Mouse (Mus musculus) MEL (cell line): ENCODE measurements at regions not wholly inside any gene's neighbourhood (a gene's known extent, or its start where the extent isn't known, plus 50 kb on each side); places are given as distances from the start of the nearest gene placed in this dataset.

ENCODE experiments used
- DNase-seq: peaks from one replicate; pipeline ENCODE4 v3.0.0; 2011; ENCODE audit warnings: low read depth, low spot score
- H3K27ac ChIP-seq: 2 replicates; pipeline ENCODE4 v1.5.1; 2012; ENCODE audit warnings: low read depth, mild to moderate bottlenecking, control low read depth, low read length, moderate library complexity; ENCODE audit not compliant: control insufficient read depth
- H3K27me3 ChIP-seq, 2 experiments: fragments of 150-350 bp in 1 of 2; sonication (generic) in 1 of 2; 2 replicates each; pipeline ENCODE4 v1.6.1; 2012; ENCODE audit warnings: low read length in 2 of 2, mild to moderate bottlenecking in 2 of 2, improper control_type of control experiment in 1 of 2, moderate library complexity in 1 of 2; ENCODE audit not compliant: insufficient read depth in 2 of 2, control insufficient read depth in 1 of 2
- H3K36me3 ChIP-seq, 2 experiments: 2 replicates each; pipeline ENCODE4 v1.6.1; 2012 to 2014; ENCODE audit warnings: low read length in 2 of 2, improper control_type of control experiment in 1 of 2, inconsistent platforms in 1 of 2, mild to moderate bottlenecking in 1 of 2; ENCODE audit not compliant: insufficient read depth in 2 of 2, control insufficient read depth in 1 of 2
- H3K4me1 ChIP-seq, 2 experiments: fragments of 150-350 bp in 1 of 2; sonication (generic) in 1 of 2; 2 replicates each; pipeline ENCODE4 v1.6.1; 2012; ENCODE audit warnings: low read length in 2 of 2, improper control_type of control experiment in 1 of 2, mild to moderate bottlenecking in 1 of 2; ENCODE audit not compliant: insufficient read depth in 2 of 2, control insufficient read depth in 1 of 2
- H3K4me3 ChIP-seq, 2 experiments: fragments of 150-350 bp in 1 of 2; sonication (generic) in 1 of 2; 2 replicates each; pipeline ENCODE4 v1.5.1; 2012; ENCODE audit warnings: low read depth in 2 of 2, low read length in 2 of 2, mild to moderate bottlenecking in 2 of 2, moderate library complexity in 2 of 2, control low read depth in 1 of 2, improper control_type of control experiment in 1 of 2; ENCODE audit not compliant: control insufficient read depth in 1 of 2, insufficient read depth in 1 of 2
- H3K79me2 ChIP-seq: 2 replicates; pipeline ENCODE4 v1.6.1; 2012; ENCODE audit warnings: mild to moderate bottlenecking, low read length, moderate library complexity; ENCODE audit not compliant: control insufficient read depth, poor library complexity, insufficient read depth
- H3K9ac ChIP-seq: 2 replicates; pipeline ENCODE4 v1.6.1; 2012; ENCODE audit warnings: low read depth, mild to moderate bottlenecking, control low read depth, low read length, moderate library complexity; ENCODE audit not compliant: control insufficient read depth, poor library complexity, severe bottlenecking
- H3K9me3 ChIP-seq: fragments of 150-350 bp; sonication (generic); replicated peaks from 2 replicates; pipeline ENCODE4 v1.6.1; 2012; ENCODE audit warnings: mild to moderate bottlenecking, low read length, improper control_type of control experiment, moderate library complexity; ENCODE audit not compliant: insufficient read depth
- CHD2 ChIP-seq: IDR thresholded peaks from 2 replicates; pipeline ENCODE4 v1.6.1; 2011; ENCODE audit warnings: low read length, improper control_type of control experiment
- CTCF ChIP-seq, 3 experiments: IDR thresholded peaks in 2 of 3; conservative IDR thresholded peaks in 1 of 3; 2 replicates each; pipeline ENCODE4 v1.5.1; 2011 to 2012; ENCODE audit warnings: low read length in 3 of 3, low read depth in 2 of 3, mild to moderate bottlenecking in 2 of 3, improper control_type of control experiment in 1 of 3, inconsistent platforms in 1 of 3, mixed read lengths in 1 of 3, moderate library complexity in 1 of 3; ENCODE audit not compliant: control insufficient read depth in 1 of 3, insufficient read depth in 1 of 3, poor library complexity in 1 of 3, severe bottlenecking in 1 of 3
- E2F4 ChIP-seq: IDR thresholded peaks from 2 replicates; pipeline ENCODE4 v1.6.1; 2011; ENCODE audit warnings: low read depth, low read length, improper control_type of control experiment, borderline replicate concordance
- EP300 ChIP-seq, 2 experiments: IDR thresholded peaks; 2 replicates each; pipeline ENCODE4 v1.6.1; 2011; ENCODE audit warnings: improper control_type of control experiment in 2 of 2, low read length in 2 of 2, low read depth in 1 of 2, mild to moderate bottlenecking in 1 of 2
- ETS1 ChIP-seq: IDR thresholded peaks from 2 replicates; pipeline ENCODE4 v1.6.1; 2012; ENCODE audit warnings: low read depth, mild to moderate bottlenecking, inconsistent platforms, low read length, improper control_type of control experiment, moderate library complexity
- GABPA ChIP-seq: IDR thresholded peaks from 2 replicates; pipeline ENCODE4 v1.6.1; 2012; ENCODE audit warnings: low read depth, mild to moderate bottlenecking, inconsistent platforms, low read length, improper control_type of control experiment, moderate library complexity
- HCFC1 ChIP-seq: IDR thresholded peaks from 2 replicates; pipeline ENCODE4 v1.6.1; 2012; ENCODE audit warnings: low read depth, mild to moderate bottlenecking, inconsistent platforms, low read length, improper control_type of control experiment, moderate library complexity
- KAT2A ChIP-seq: conservative IDR thresholded peaks from 2 replicates; pipeline ENCODE4 v1.6.1; 2012; ENCODE audit warnings: low read depth, low read length, improper control_type of control experiment, inconsistent platforms
- MAFK ChIP-seq: IDR thresholded peaks from 2 replicates; pipeline ENCODE4 v1.6.1; 2011; ENCODE audit warnings: low read depth, mild to moderate bottlenecking, low read length, improper control_type of control experiment, borderline replicate concordance
- MAX ChIP-seq: IDR thresholded peaks from 2 replicates; pipeline ENCODE4 v1.6.1; 2011; ENCODE audit warnings: low read length, improper control_type of control experiment
- MAZ ChIP-seq: IDR thresholded peaks from 2 replicates; pipeline ENCODE4 v1.6.1; 2012; ENCODE audit warnings: low read depth, mild to moderate bottlenecking, inconsistent platforms, low read length, improper control_type of control experiment
- MYB ChIP-seq: IDR thresholded peaks from 2 replicates; pipeline ENCODE4 v1.6.1; 2011; ENCODE audit warnings: mild to moderate bottlenecking, low read depth, low read length, improper control_type of control experiment
- MYC ChIP-seq: IDR thresholded peaks from 2 replicates; pipeline ENCODE4 v1.6.1; 2011; ENCODE audit warnings: low read depth, mild to moderate bottlenecking, low read length, improper control_type of control experiment, moderate library complexity
- NELFE ChIP-seq: IDR thresholded peaks from 2 replicates; pipeline ENCODE4 v1.6.1; 2011; ENCODE audit warnings: low read depth, low read length, improper control_type of control experiment
- NRF1 ChIP-seq: IDR thresholded peaks from 2 replicates; pipeline ENCODE4 v1.6.1; 2014; ENCODE audit warnings: low read depth, mild to moderate bottlenecking, inconsistent platforms, low read length, improper control_type of control experiment, moderate library complexity; ENCODE audit not compliant: poor library complexity, insufficient read depth, severe bottlenecking
- POLR2A ChIP-seq, 2 experiments: IDR thresholded peaks; 2 replicates each; pipeline ENCODE4 v1.6.1; 2011 to 2012; ENCODE audit warnings: low read length in 2 of 2, mild to moderate bottlenecking in 2 of 2, control low read depth in 1 of 2, improper control_type of control experiment in 1 of 2, low read depth in 1 of 2, moderate library complexity in 1 of 2; ENCODE audit not compliant: control insufficient read depth in 1 of 2, insufficient read depth in 1 of 2, poor library complexity in 1 of 2
- POLR2AphosphoS5 ChIP-seq: IDR thresholded peaks from 2 replicates; pipeline ENCODE4 v1.6.1; 2012; ENCODE audit warnings: low read depth, borderline replicate concordance, mild to moderate bottlenecking, inconsistent platforms, low read length, moderate library complexity, mixed read lengths
- RCOR1 ChIP-seq: IDR thresholded peaks from 2 replicates; pipeline ENCODE4 v1.6.1; 2012; ENCODE audit warnings: low read depth, mild to moderate bottlenecking, inconsistent platforms, low read length, improper control_type of control experiment
- SIN3A ChIP-seq: IDR thresholded peaks from 2 replicates; pipeline ENCODE4 v1.6.1; 2012; ENCODE audit warnings: low read length, improper control_type of control experiment, inconsistent platforms
- USF2 ChIP-seq, 2 experiments: IDR thresholded peaks; 2 replicates each; pipeline ENCODE4 v1.6.1; 2011 to 2012; ENCODE audit warnings: improper control_type of control experiment in 2 of 2, low read length in 2 of 2, borderline replicate concordance in 1 of 2, inconsistent platforms in 1 of 2, low read depth in 1 of 2, mild to moderate bottlenecking in 1 of 2; ENCODE audit not compliant: insufficient read depth in 1 of 2
- ZC3H11A ChIP-seq: IDR thresholded peaks from 2 replicates; pipeline ENCODE4 v1.6.1; 2012; ENCODE audit warnings: low read depth, mild to moderate bottlenecking, inconsistent platforms, low read length, improper control_type of control experiment
- ZKSCAN1 ChIP-seq: IDR thresholded peaks from 2 replicates; pipeline ENCODE4 v1.6.1; 2012; ENCODE audit warnings: low read depth, mild to moderate bottlenecking, inconsistent platforms, low read length, improper control_type of control experiment, moderate library complexity

- Histone ChIP-seq H3K27me3 (no peaks in the 10 kb centered on the region; a peak in 1 of 4 replicates), H3K27ac (no peak overlapping the region), H3K36me3 (no peaks in the 10 kb centered on the region), H3K4me3 (no peak overlapping the region), H3K4me1 (no peaks in the 10 kb centered on the region), H3K9ac (no peak overlapping the region), H3K79me2 (no peaks in the 10 kb centered on the region), H3K9me3 (no peaks in the 10 kb centered on the region)
- TF ChIP-seq ZC3H11A (no peak), GABPA (no peak), HCFC1 (no peak), CHD2 (no peak), SIN3A (no peak), MAX (no peak)
- no peak for DNase-seq
Measured at GRCm38 (mm10) chr13:32544986-32545740, 206.6 kb upstream of the Gmds start.

- H3K9me3 ChIP-seq: no peaks in the 10 kb centered on the region
- H3K36me3 ChIP-seq: no peaks in the 10 kb centered on the region
- H3K9ac ChIP-seq: no peak overlapping the region
- H3K4me3 ChIP-seq: no peak overlapping the region
- no peaks in the 10 kb centered on the region; a peak in 1 of 4 replicates for H3K27me3 ChIP-seq
- TF ChIP-seq MYC (no peak), KAT2A (no peak), ETS1 (no peak), MYB (no peak), CTCF (IDR thresholded peaks at IDR 0.05 in 2 of 3, conservative IDR thresholded peaks at IDR 0.05 in 1 of 3; ENCODE audit: control insufficient read depth in 1 of 3, insufficient read depth in 1 of 3, low read depth in 2 of 3, low read length in 3 of 3, poor library complexity in 1 of 3, severe bottlenecking in 1 of 3) (no peak), RCOR1 (no peak), MAFK (no peak), POLR2A (IDR thresholded peaks at IDR 0.05; ENCODE audit: control insufficient read depth in 1 of 2, insufficient read depth in 1 of 2, low read depth in 1 of 2, low read length in 2 of 2, poor library complexity in 1 of 2) (no peak), ZKSCAN1 (no peak), MAZ (no peak), SIN3A (no peak), E2F4 (no peak), USF2 (IDR thresholded peaks at IDR 0.05; ENCODE audit: borderline replicate concordance in 1 of 2, insufficient read depth in 1 of 2, low read depth in 1 of 2, low read length in 2 of 2) (no peak), POLR2AphosphoS5 (no peak), NELFE (no peak), NRF1 (no peak), EP300 (IDR thresholded peaks at IDR 0.05; ENCODE audit: low read depth in 1 of 2, low read length in 2 of 2) (no peak)
- no peak for DNase-seq
- no peak overlapping the region for H3K27ac ChIP-seq
- no peaks in the 10 kb centered on the region for H3K79me2 ChIP-seq
- no peaks in the 10 kb centered on the region for H3K4me1 ChIP-seq
Measured at GRCm38 (mm10) chr13:32541611-32542010, 203.1 kb upstream of the Gmds start.
